Comparison of ENCODE assay signal across 14 mouse cellular contexts in genomic region chr9:78104973-78105372, GRCm38 (mm10). TPM values are rescaled to one million over a fixed set of nuclear protein-coding genes. Genes with fewer than 3 reads are reported as not detected.
DNase-seq lines count a peak whose midpoint lies in the region; ATAC-seq lines count a peak whose summit lies in the region.
"Had no signal": no experiment of that assay in that cellular context is flagged by ENCODE, and none has a peak within 500 bp of the region (broad histone marks: within the 10 kb centered on the region; RNA-seq: fewer than 3 reads in every experiment).

No protein-coding gene starts in this region.

- no peaks in the 10 kb centered on the region for H3K27me3 ChIP-seq in liver, embryonic 12.5 days (replicated peaks)
- H3K27me3 ChIP-seq: heart, embryonic 15.5 days had no signal

- 27% methylated on average over 6 of the region's 6 CpGs for WGBS in liver, embryonic 12.5 days (ENCODE audit: insufficient replicate concordance)

- peaks cover 51% of the 10 kb centered on the region for H3K36me3 ChIP-seq in liver, embryonic 12.5 days

- ATAC-seq in liver, embryonic 12.5 days: peak; percentile 30; the same call in 1 of the 2 replicates
- ATAC-seq: activated CD4-positive, CD25-positive, alpha-beta regulatory T cell, adult 4 months; hindbrain, embryonic 16.5 days had no signal

- peak overlapping the region; percentile 99 for H3K9ac ChIP-seq in liver, embryonic 12.5 days

- peak overlapping the region; percentile 99 for H3K27ac ChIP-seq in liver, embryonic 12.5 days
- H3K27ac ChIP-seq: heart, embryonic 15.5 days had no signal

- peaks cover 68% of the 10 kb centered on the region for H3K4me1 ChIP-seq in liver, embryonic 12.5 days

- H3K4me3 ChIP-seq in liver, embryonic 12.5 days: peak overlapping the region; percentile 97
- H3K4me3 ChIP-seq: heart, embryonic 15.5 days had no signal

- no peaks in the 10 kb centered on the region for H3K9me3 ChIP-seq in liver, embryonic 12.5 days (replicated peaks)
- H3K9me3 ChIP-seq: heart, embryonic 15.5 days had no signal

- peak overlapping the region; percentile 90 for H3K4me2 ChIP-seq in liver, embryonic 12.5 days
- H3K4me2 ChIP-seq: heart, embryonic 15.5 days had no signal

- peak; percentile 17 for DNase-seq in ovary, adult 18-20 months (ENCODE audit: low spot score)
- DNase-seq in ovary, postnatal 14 days (ENCODE audit: low spot score): no peak
- DNase-seq in c-Kit-positive CD71-positive TER-119-negative erythroid progenitor cells, embryonic 14.5 days (ENCODE audit: low read depth): peak; percentile 46
- no peak for DNase-seq in layer of hippocampus, adult 9-11 months
- no peak for DNase-seq in right cerebral cortex, postnatal 10 days (ENCODE audit: low spot score in 2 of 2)
- DNase-seq in kidney, adult 9 months: no peak
- DNase-seq: cerebellum, adult 9-10 months; kidney, postnatal 14 days; thymus, postnatal 14 days had no signal

RNA-seq across cellular contexts. Expression of gene Fbxo9, which starts 3.9 kb away (rescaled TPM):
- 74.8 and 75.0 TPM in 2 replicates for polyA plus RNA-seq in liver, embryonic 12.5 days (2016; fragmentation: Nextera tagmentation; extraction: Ambion mirVana)

RNA-seq across cellular contexts. Expression of gene Ick, which starts 4.0 kb away (rescaled TPM):
- polyA plus RNA-seq in liver, embryonic 12.5 days (2016; fragmentation: Nextera tagmentation; extraction: Ambion mirVana): 7.0 and 7.4 TPM in 2 replicates

RNA-seq across cellular contexts. Expression of gene Gcm1, which starts 53.2 kb away (rescaled TPM):
- not detected in 2 replicates for polyA plus RNA-seq in liver, embryonic 12.5 days (2016; fragmentation: Nextera tagmentation; extraction: Ambion mirVana)
- polyA plus RNA-seq: frontal cortex, adult 2 months; heart, embryonic 15.5 days; hindbrain, embryonic 16.5 days had no signal

Comparison
In these comparisons a context has a peak if more than half of its experiments do, and no peak if none do; other contexts are left out.
1. DNase-seq: peak in ovary, adult 18-20 months (single experiment) and c-Kit-positive CD71-positive TER-119-negative erythroid progenitor cells, embryonic 14.5 days (single experiment); none in ovary, postnatal 14 days (single experiment), layer of hippocampus, adult 9-11 months (single experiment), right cerebral cortex, postnatal 10 days (0 of 2) and kidney, adult 9 months (single experiment).